Mouse (Mus musculus): ENCODE data around the gene Wdr38. TPM values are rescaled to one million over a fixed set of nuclear protein-coding genes. Genes with fewer than 3 reads are reported as not detected.

Gene Wdr38
- total and polyA plus RNA-seq, 3 experiments: 0.43 to 0.52 (median 0.43) TPM

Other genes with a start within 250 kb of the Wdr38 start
- 1 to 10 TPM; 5.1 to 6.4 TPM for gene Nr6a1, start 69.8 kb upstream of the Wdr38 start, total RNA-seq (2021)
- gene Nr6a1, start 69.8 kb upstream of the Wdr38 start, polyA plus RNA-seq (2012; rRNA removed): 2.7 TPM in 2 replicates
- gene Olfml2a, start 65.5 kb upstream of the Wdr38 start, total RNA-seq (2021): 10 to 100 TPM in 1 of 2 experiments, 1 to 10 TPM in 1; 6.7 to 12.0 TPM
- 5.9 TPM in 2 replicates for gene Olfml2a, start 65.5 kb upstream of the Wdr38 start, polyA plus RNA-seq (2012; rRNA removed)
- 10 to 100 TPM; 66.7 to 78.4 TPM for gene Arpc5l, start 7.9 kb downstream of the Wdr38 start, total RNA-seq (2021)
- 56.4 and 66.7 TPM in 2 replicates for gene Arpc5l, start 7.9 kb downstream of the Wdr38 start, polyA plus RNA-seq (2012; rRNA removed)
- 100 to 1,000 TPM; 510 to 597 TPM for gene Rpl35, start 8.1 kb downstream of the Wdr38 start, total RNA-seq (2021)
- gene Rpl35, start 8.1 kb downstream of the Wdr38 start, polyA plus RNA-seq (2012; rRNA removed): 58.5 and 60.0 TPM in 2 replicates
- 10 to 100 TPM; 26.5 to 26.9 TPM for gene Golga1, start 68.1 kb downstream of the Wdr38 start, total RNA-seq (2021)
- 4.0 and 7.3 TPM in 2 replicates for gene Golga1, start 68.1 kb downstream of the Wdr38 start, polyA plus RNA-seq (2012; rRNA removed)
- 10 to 100 TPM in 1 of 2 experiments, 1 to 10 TPM in 1; 5.9 to 10.2 TPM for gene Scai, start 193.3 kb downstream of the Wdr38 start, total RNA-seq (2021)
- gene Scai, start 193.3 kb downstream of the Wdr38 start, polyA plus RNA-seq (2012; rRNA removed): 0.81 and 2.0 TPM in 2 replicates
- 10 to 100 TPM; 81.1 to 83.3 TPM for gene Ppp6c, start 229.0 kb downstream of the Wdr38 start, total RNA-seq (2021)
- gene Ppp6c, start 229.0 kb downstream of the Wdr38 start, polyA plus RNA-seq (2012; rRNA removed): 5.6 and 6.9 TPM in 2 replicates

All from adrenal gland, adult 2 months (tissue).